Mouse (Mus musculus) hindbrain, embryonic 14.5 days (tissue): Measurements from ENCODE around the gene Dennd5b. TPM values are rescaled to one million over a fixed set of nuclear protein-coding genes. Genes with fewer than 3 reads are reported as not detected.
"Not testable (repeated sequence)": the region's sequence is repeated elsewhere in the genome, so short reads cannot be mapped to it uniquely, and the experiment has no call there.

Experiments
- ATAC-seq: fragments of 200-750 bp; cut with Nextera tagmentation; 2 replicates; pipeline ENCODE4 v1.8.0; 2017; ENCODE audit warnings: moderate number of reproducible peaks, mild to moderate bottlenecking, moderate TSS enrichment, moderate library complexity; ENCODE audit not compliant: low FRiP score
- DNase-seq: peaks from one replicate; pipeline ENCODE4 v3.0.0-alpha.2; 2015; ENCODE audit warnings: low spot score
- H3K27ac ChIP-seq: fragments of 300-500 bp; sonication (generic); 2 replicates; pipeline ENCODE4 v1.5.1; 2014; ENCODE audit warnings: mild to moderate bottlenecking, moderate library complexity
- H3K27me3 ChIP-seq: fragments of 300-500 bp; sonication (generic); 2 replicates; pipeline ENCODE4 v1.6.1; 2014; ENCODE audit warnings: mild to moderate bottlenecking, low read length, mixed read lengths; ENCODE audit not compliant: control insufficient read depth, insufficient read depth
- H3K36me3 ChIP-seq: fragments of 300-500 bp; sonication (generic); replicated peaks from 2 replicates; pipeline ENCODE4 v1.6.1; 2014; ENCODE audit not compliant: control insufficient read depth, insufficient read depth
- H3K4me1 ChIP-seq: fragments of 300-500 bp; sonication (generic); replicated peaks from 2 replicates; pipeline ENCODE4 v1.6.1; 2014; ENCODE audit warnings: antibody characterized with exemption, low read length, mixed read lengths; ENCODE audit not compliant: control insufficient read depth, insufficient read depth
- H3K4me2 ChIP-seq: fragments of 300-500 bp; sonication (generic); replicated peaks from 2 replicates; pipeline ENCODE4 v1.6.1; 2014; ENCODE audit warnings: mild to moderate bottlenecking, moderate library complexity
- H3K4me3 ChIP-seq: fragments of 300-500 bp; sonication (generic); replicated peaks from 2 replicates; pipeline ENCODE4 v1.5.1; 2014; ENCODE audit warnings: mild to moderate bottlenecking, low read length
- H3K9ac ChIP-seq: fragments of 300-500 bp; sonication (generic); 2 replicates; pipeline ENCODE4 v1.6.1; 2014
- H3K9me3 ChIP-seq: fragments of 300-500 bp; sonication (generic); 2 replicates; pipeline ENCODE4 v1.6.1; 2016; ENCODE audit warnings: low read length; ENCODE audit not compliant: control insufficient read depth
- WGBS: fragments of 180-500 bp; shearing (Covaris S2); extraction: QIAGEN DNeasy Blood & Tissue Kit; methylation state at CpG from one replicate; pipeline ENCODE4 v1.1.7; 2014; 5-methylcytosine and 5-hydroxymethylcytosine counted together
- polyA plus RNA-seq: library from polyadenylated mRNA; unstranded; fragments of >200 nt; fragmentation: Nextera tagmentation; extraction: Ambion mirVana; gene quantifications from 2 replicates; pipeline ENCODE4 v1.2.1, GENCODE M21; 2014

Gene Dennd5b
- polyA plus RNA-seq, 1 experiment from 2014 or later = 21.1 TPM

GRCm38 (mm10) chr6:149134391-149135150, 33.1 kb upstream of the Dennd5b start:
- Histone ChIP-seq H3K4me1 (no peaks in the 10 kb centered on the region), H3K9me3 (no peaks in the 10 kb centered on the region), H3K4me2 (no peak overlapping the region), H3K9ac (no peak overlapping the region), H3K36me3 (no peaks in the 10 kb centered on the region), H3K27ac (no peak overlapping the region), H3K4me3 (no peak overlapping the region), H3K27me3 (no peaks in the 10 kb centered on the region)
- DNase-seq (no peak), ATAC-seq (no peak)
- WGBS = 22% methylated on average over 5 of the region's 5 CpGs

- WGBS = 31% methylated on average over 5 of the region's 5 CpGs
- ATAC-seq (no peak; the same call in 1 of the 2 replicates), DNase-seq (peak; percentile 73)
- Histone ChIP-seq H3K36me3 (no peaks in the 10 kb centered on the region), H3K27me3 (no peaks in the 10 kb centered on the region), H3K27ac (no peak overlapping the region), H3K4me1 (no peaks in the 10 kb centered on the region), H3K4me2 (no peak overlapping the region), H3K4me3 (no peak overlapping the region), H3K9me3 (no peaks in the 10 kb centered on the region), H3K9ac (no peak overlapping the region)
Measured at GRCm38 (mm10) chr6:149132311-149133077, 31.0 kb upstream of the Dennd5b start.

GRCm38 (mm10) chr6:149131111-149131510, 29.6 kb upstream of the Dennd5b start:
- 17% methylated on average over 3 of the region's 3 CpGs for WGBS
- Histone ChIP-seq H3K27ac (no peak overlapping the region), H3K4me1 (no peaks in the 10 kb centered on the region), H3K4me2 (no peak overlapping the region), H3K4me3 (no peak overlapping the region), H3K27me3 (no peaks in the 10 kb centered on the region), H3K9me3 (no peaks in the 10 kb centered on the region), H3K36me3 (no peaks in the 10 kb centered on the region), H3K9ac (no peak overlapping the region)
- ATAC-seq (no peak), DNase-seq (no peak)

- not testable (repeated sequence) for H3K27me3 ChIP-seq, H3K9ac ChIP-seq, H3K4me3 ChIP-seq, DNase-seq, ATAC-seq, H3K4me2 ChIP-seq, H3K36me3 ChIP-seq, H3K27ac ChIP-seq, H3K4me1 ChIP-seq, H3K9me3 ChIP-seq
- WGBS = 84% methylated on average over 8 of the region's 8 CpGs
Measured at GRCm38 (mm10) chr6:149129870-149130269, 28.4 kb upstream of the Dennd5b start, which contains the start of gene Gm10203. Gene Gm10203 (plus strand): TSS chr6:149130170.

- WGBS = 67% methylated on average over 4 of the region's 4 CpGs
- peak; percentile 33 for DNase-seq
- no peaks in the 10 kb centered on the region for H3K4me1 ChIP-seq
- H3K27me3 ChIP-seq = no peaks in the 10 kb centered on the region
- H3K9ac ChIP-seq = no peak overlapping the region
- H3K4me2 ChIP-seq = no peak overlapping the region
- no peaks in the 10 kb centered on the region for H3K9me3 ChIP-seq
- no peak overlapping the region for H3K27ac ChIP-seq
- H3K36me3 ChIP-seq = no peaks in the 10 kb centered on the region
- H3K4me3 ChIP-seq = no peak overlapping the region
- ATAC-seq = no peak
Measured at GRCm38 (mm10) chr6:149126675-149127074, 25.2 kb upstream of the Dennd5b start.

- H3K9ac ChIP-seq = no peak overlapping the region
- H3K4me3 ChIP-seq = no peak overlapping the region
- 78% methylated on average over 3 of the region's 3 CpGs for WGBS
- no peaks in the 10 kb centered on the region for H3K36me3 ChIP-seq
- no peak for DNase-seq
- H3K4me1 ChIP-seq = no peaks in the 10 kb centered on the region
- H3K27me3 ChIP-seq = no peaks in the 10 kb centered on the region
- H3K27ac ChIP-seq = no peak overlapping the region
- no peak for ATAC-seq
- H3K4me2 ChIP-seq = no peak overlapping the region
- no peaks in the 10 kb centered on the region for H3K9me3 ChIP-seq
Measured at GRCm38 (mm10) chr6:149123042-149123441, 21.6 kb upstream of the Dennd5b start.

GRCm38 (mm10) chr6:149119853-149120252, 18.4 kb upstream of the Dennd5b start:
- Histone ChIP-seq H3K27ac (no peak overlapping the region), H3K9me3 (no peaks in the 10 kb centered on the region), H3K4me3 (no peak overlapping the region), H3K27me3 (no peaks in the 10 kb centered on the region), H3K36me3 (no peaks in the 10 kb centered on the region), H3K9ac (no peak overlapping the region), H3K4me1 (no peaks in the 10 kb centered on the region), H3K4me2 (no peak overlapping the region)
- DNase-seq (peak; percentile 89), ATAC-seq (peak; percentile 69; the same call in 1 of the 2 replicates)
- 39% methylated on average over 2 of the region's 2 CpGs for WGBS

- H3K9me3 ChIP-seq = no peaks in the 10 kb centered on the region
- H3K27me3 ChIP-seq = no peaks in the 10 kb centered on the region
- H3K36me3 ChIP-seq = no peaks in the 10 kb centered on the region
- no peak overlapping the region for H3K4me2 ChIP-seq
- no peak overlapping the region for H3K9ac ChIP-seq
- 67% methylated on average over 2 of the region's 2 CpGs for WGBS
- ATAC-seq (no peak), DNase-seq (no peak)
- no peak overlapping the region for H3K27ac ChIP-seq
- no peaks in the 10 kb centered on the region for H3K4me1 ChIP-seq
- H3K4me3 ChIP-seq = no peak overlapping the region
Measured at GRCm38 (mm10) chr6:149118935-149119334, 17.5 kb upstream of the Dennd5b start.

GRCm38 (mm10) chr6:149116992-149117391, 15.5 kb upstream of the Dennd5b start:
- Histone ChIP-seq H3K27me3 (no peaks in the 10 kb centered on the region), H3K9me3 (no peaks in the 10 kb centered on the region), H3K9ac (no peak overlapping the region), H3K36me3 (no peaks in the 10 kb centered on the region), H3K4me3 (no peak overlapping the region), H3K4me1 (no peaks in the 10 kb centered on the region), H3K27ac (no peak overlapping the region), H3K4me2 (no peak overlapping the region)
- no peak for ATAC-seq
- no peak for DNase-seq
